Mouse (Mus musculus): Measurements from ENCODE around the gene Trank1.

Gene Trank1

DNA sequence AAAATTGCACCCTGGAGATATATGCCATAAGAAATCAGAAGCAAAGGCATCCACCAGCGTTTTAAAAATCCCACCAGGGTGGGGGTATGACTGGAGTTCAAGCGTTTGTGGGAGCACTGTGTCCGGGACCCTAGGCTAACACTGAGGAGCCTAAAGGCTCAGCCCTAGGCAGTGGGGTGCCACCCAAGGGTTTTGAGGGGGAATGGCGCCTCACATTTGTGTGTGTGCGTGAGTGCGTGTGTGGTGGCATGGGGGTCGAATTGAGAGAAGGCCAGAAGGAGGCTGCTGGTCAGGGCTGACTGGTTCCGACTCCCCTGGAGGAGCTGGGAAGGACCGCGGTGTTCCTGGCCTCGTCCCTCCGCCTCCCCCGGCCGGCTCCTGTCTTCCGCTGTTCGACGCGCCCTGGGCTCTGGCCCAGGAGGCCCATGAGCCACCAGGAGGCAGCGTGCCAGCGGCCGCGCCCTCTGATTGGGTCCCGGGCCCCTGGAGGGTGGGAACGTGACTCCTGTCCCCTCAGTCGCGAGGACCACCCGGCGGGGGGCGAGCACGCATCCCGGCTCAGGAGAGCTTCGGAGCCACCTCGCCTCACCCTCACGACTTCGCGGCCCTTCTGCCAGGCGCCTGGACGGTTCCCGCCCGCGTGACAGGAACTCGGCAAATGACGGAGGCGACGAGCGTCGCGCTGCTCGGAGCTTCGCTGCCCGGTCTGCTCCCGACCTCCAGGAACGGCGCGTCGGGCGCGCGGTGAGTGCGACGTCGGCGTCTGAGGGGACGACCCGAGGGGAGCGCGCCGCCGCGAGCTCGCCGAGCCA is at the start of gene Trank1:
Trank1 (plus strand) TSS at position 709 of the 812 bp plus-strand sequence.
- peak in 1 of 2 experiments; percentile 52 for DNase-seq (ENCODE audit: low spot score in 2 of 2)

DNA sequence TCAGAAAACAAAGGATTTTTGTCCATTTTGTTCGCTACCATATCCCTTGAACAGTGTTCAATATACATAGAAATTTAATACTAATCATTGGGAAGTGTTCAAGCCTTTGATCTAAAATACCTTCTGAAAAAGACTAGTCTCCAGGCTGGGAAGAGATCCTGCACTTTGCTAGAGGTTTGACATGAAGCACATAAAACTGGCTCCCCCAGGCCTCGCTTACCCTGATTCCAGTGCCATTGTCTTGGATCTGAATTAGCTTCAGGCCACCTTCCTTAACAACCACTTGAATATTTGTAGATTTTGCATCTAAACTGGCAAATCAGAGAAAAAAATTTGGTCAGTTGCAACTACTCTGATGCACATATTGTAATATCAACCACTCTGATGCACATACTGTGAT is 43.5 kb upstream of the Trank1 start:
- no peak for DNase-seq (ENCODE audit: low spot score in 2 of 2)

DNA sequence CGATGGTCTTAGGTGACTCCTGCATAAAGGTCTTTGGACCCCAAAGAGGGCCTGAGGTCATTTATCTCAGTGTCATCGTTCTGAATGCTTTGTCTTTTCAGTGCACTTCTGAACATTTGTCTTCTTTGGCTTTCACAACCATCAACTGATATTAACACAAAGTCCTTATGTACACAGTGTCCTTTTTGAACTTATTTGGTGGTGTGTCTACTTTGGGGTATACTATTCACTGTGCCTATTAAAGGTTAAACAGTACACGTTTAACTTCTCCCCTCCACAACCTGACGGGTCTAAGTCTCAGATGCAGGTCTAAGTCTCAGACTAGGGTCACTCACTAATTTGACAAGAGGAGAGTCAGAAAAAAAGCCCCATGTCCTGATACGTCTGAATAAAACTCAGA is 40.9 kb upstream of the Trank1 start:
- no peak for DNase-seq (ENCODE audit: low spot score in 2 of 2)

DNA sequence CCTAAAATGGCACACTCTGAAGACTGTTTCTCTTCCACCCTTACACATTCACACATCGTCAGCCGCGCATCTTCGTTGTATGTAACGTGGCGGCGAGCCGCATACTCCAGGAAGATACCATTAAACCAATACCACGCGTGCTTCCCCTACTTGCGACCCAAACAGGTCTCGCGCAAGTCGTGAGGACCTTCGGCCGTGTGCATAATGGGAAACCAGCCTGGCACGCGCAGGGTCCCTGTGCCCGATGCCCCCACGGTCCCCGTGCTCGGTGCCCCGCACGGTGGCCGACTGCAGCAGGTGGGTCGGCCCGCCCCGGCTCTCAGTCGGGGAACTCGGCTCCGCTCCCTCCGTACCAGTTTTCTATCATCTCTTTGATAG is 40.5 kb upstream of the Trank1 start:
- DNase-seq (ENCODE audit: low spot score in 2 of 2) = no peak

DNA sequence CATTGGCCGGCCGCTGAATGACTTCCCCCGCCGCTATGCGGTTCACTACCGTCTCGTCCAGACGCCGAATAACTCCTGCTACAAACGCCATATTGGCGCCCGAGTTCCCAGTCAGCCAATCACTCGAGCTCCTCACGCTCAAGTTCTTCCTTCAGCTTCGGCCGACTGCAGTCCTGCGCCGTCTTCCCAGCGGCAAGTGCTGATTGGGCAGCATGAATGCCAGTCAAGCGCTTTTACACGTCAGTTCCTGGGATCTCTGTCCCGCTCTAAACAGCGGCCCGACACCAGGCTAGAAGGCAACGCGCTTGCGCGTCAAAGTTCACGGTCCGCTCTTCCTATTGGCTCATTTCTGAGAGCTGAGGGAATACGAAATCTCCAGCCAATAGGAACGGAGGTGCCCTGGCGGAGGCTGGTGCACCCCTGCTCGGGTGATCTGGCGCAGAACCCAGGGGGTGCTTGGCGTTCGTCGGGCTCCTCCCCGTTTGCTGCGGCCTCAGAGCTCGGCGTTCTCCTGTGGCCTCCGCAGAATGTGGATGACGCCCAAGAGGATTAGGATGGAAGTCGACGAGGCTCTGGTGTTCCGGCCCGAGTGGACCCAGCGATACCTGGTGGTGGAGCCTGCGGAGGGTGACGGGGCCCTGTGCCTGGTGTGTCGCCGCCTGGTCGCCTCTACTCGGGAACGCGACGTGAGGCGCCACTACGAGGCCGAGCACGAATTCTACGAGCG is 39.9 kb upstream of the Trank1 start, which contains the start of the genes Mlh1 and Epm2aip1:
Mlh1 (minus strand) TSS at position 358 of the 727 bp plus-strand sequence.
Epm2aip1 (plus strand) TSS at position 496 of the 727 bp plus-strand sequence.
- DNase-seq (ENCODE audit: low spot score in 2 of 2) = peak; percentile 97 to 99

DNA sequence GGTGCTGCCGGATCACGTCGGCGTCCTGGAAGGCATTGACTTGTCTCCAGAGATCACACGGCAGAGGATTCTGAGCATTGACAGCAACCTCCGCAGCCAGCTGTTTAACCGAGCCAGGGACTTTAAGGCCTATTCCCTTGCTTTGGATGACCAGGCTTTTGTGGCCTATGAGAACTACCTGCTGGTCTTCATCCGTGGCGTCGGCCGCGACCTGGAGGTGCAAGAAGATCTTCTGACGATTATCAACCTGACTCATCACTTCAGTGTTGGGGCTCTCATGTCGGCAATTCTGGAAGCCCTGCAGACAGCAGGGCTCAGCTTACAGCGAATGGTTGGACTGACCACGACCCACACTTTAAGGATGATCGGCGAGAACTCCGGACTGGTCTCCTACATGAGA is 39.2 kb upstream of the Trank1 start:
- DNase-seq (ENCODE audit: low spot score in 2 of 2) = no peak

DNA sequence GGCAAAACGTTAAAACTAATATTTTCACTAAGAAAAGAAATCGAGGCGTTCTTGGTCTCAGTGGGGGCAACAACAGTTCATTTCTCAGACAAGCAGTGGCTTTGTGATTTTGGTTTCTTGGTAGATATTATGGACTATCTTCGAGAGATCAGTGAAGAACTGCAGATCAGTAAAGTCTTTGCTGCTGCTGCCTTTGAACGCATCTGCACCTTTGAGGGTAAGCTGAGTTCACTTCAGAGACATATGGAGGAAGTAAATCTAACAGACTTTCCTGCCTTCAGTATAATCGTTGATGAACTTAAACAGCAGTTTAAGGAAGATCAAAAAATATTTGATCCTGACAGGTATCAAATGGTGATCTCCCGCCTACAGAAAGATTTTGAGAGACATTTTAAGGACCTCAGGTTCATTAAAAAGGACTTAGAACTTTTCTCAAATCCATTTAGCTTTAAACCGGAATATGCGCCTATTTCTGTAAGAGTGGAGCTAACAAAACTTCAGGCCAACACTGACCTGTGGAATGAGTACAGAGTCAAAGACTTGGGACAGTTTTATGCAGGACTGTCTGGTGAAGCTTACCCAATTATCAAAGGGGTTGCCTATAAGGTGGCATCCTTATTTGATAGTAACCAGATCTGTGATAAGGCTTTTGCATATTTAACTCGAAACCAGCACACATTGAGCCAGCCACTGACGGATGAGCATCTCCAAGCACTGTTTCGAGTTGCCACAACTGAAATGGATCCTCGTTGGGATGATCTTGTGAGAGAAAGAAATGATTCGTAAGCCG is 38.3 kb upstream of the Trank1 start:
- DNase-seq (ENCODE audit: low spot score in 2 of 2) = no peak

DNA sequence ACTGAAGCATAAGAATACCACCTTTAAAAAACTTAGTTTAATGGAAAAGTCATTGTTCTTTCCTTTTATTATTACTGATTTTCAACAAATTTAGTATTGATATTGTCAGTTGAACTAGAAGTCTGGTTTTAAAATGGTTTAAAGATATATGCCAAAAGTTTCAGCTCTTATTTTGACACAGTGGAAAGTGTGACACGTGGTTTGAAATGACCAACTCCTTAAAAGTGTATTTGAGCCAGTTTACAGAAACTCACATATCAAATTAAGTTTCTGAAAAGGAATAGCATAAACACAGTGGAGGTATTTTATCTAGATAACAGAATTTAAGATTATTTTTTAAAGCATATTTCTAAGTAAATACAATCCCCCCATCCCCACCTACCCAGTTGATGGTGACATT is 37.6 kb upstream of the Trank1 start:
- no peak for DNase-seq (ENCODE audit: low spot score in 2 of 2)

DNA sequence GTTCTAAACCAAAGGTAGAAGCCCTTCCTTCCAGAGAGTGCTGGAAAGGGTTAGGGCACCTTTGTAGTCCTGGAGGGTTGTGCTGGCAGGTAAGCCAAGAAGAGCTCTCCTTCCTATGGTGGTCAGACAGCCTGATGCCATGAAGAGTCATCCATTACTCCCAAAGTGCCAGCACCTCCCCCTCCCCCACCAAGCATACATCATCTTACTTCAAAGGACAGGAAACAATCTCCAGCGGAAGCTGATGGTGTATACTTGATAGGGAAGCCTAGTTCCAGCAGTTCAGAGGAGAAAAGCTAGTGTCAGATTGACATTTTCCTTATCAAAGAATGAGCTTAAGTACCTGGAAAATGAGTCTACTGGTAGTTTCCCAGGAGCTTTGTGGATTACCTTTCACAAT is 36.4 kb upstream of the Trank1 start:
- DNase-seq (ENCODE audit: low spot score in 2 of 2) = no peak

DNA sequence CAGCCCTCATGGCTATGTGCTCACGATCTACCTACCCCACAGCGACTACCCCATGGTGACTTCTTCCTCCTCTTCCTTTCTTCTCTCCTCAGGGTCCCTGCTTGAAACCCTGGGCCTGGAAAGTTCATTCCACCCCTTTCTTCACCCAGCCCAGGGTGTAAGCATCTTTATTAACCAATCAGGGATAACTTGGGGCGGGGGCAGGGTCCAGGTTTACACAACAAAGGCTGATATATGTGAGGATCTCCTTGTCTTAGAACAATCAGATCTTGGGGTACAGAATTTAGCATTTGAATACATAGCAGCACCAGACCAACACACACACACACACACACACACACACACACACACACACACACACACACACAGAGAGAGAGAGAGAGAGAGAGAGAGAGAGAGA is 26.5 kb upstream of the Trank1 start:
- DNase-seq (ENCODE audit: low spot score in 2 of 2) = no peak

DNA sequence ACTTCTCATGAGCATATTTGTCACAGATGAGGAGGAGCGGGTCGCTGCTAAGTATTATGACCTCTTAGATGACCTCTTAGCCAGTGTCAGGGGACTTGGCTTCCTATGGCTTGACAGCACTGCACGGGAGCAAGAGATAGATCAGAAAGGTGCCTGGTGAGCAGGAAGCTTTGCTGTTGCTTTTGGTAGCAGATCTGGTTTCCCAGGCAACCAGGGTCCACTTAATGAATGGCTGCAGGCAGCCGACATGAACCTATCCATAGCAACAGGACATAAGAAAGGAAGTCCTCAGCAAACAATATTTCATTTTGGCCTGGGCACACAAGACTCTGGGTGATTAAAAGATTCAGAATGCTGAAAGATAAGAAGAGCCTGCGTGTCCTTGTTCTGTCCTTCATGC is 25.9 kb upstream of the Trank1 start:
- DNase-seq (ENCODE audit: low spot score in 2 of 2) = no peak

DNA sequence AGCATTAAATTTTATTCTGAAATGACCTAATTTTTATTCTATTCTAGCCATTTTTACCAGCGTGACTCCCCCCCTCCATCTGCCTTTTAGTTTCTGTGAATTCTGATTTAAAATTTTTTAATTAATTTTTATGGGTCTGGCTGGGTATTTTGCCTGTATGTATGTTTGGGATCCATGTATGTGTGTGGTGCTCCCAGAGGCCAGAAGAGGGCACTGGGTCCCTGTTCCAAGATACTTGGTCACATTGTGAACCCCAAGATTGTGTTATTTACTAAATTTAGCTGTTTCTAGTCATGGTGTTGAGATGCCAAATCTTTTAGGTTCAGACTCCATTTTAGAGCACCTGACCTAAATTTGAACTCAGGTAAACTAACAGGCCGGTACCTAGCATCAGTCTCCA is 25.1 kb upstream of the Trank1 start:
- no peak for DNase-seq (ENCODE audit: low spot score in 2 of 2)

DNA sequence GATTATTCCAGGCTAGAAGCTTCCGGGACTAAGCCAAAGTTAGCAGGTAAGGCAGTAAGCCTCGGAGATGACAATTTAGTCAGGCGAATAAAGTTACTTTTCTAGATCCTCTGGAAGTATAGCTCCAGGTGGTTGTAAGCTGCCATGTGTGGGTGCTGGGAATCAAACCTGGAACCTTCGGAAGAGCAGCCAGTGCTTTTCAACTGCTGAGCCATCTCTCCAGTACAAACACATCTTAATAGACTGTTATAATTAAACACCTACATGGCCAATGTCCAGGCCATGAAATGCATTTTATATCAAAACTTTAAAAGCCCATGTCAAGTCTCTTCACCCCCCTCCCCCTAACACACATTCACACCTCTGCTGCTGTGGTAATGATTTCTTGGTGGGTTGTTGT is 23.6 kb upstream of the Trank1 start:
- no peak for DNase-seq (ENCODE audit: low spot score in 2 of 2)

DNA sequence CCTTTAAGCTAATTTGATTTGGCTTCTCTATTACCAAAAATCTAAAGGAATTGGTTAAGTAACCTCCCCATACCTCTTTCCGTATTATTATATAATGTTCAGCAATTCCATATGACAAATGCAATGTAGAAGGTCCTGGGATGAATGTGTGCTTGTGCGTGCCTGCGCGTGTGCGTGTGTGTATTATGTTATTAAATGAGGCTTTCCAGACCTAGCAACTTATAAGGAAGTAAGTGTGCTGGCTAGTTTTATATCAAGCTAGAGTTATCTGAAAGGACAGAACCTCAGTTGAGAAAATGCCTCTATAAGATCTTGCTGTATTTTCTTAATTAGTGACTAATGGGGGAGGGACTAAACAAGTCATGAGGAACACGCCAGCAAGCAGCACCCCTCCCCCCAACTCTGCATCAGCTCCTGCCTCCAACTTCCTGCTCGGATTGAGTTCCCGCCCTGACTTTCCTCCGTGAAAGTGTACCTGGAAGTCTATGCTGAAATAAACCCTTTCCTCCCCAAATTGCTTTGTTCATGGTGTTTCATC is 22.2 kb upstream of the Trank1 start:
- DNase-seq (ENCODE audit: low spot score in 2 of 2) = no peak

DNA sequence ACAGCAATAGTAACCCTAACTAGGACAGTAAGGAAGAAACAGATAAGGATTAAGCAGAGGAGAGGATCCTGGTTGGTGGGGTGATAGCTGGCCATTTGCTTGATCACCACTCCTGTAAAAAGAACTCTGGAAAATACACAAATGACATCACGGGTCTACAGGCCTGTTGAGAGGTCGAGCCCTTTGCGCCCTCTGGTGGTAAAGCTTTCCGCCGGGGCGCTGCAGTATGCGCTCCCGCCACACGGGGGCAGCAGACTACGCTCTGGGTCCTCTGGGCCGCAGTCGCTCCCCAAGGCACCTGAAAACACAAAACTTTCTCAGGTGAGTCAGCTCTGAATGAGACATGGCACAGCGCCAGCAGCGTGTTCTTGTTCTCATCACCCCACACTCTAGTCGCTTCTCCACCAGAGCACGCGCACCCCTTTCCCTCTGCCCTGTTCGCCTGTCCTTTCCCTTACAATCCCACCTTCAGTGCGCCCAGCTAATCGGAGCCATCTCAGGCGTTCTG is 21.7 kb upstream of the Trank1 start:
- peak; percentile 82 to 87 for DNase-seq (ENCODE audit: low spot score in 2 of 2)

DNA sequence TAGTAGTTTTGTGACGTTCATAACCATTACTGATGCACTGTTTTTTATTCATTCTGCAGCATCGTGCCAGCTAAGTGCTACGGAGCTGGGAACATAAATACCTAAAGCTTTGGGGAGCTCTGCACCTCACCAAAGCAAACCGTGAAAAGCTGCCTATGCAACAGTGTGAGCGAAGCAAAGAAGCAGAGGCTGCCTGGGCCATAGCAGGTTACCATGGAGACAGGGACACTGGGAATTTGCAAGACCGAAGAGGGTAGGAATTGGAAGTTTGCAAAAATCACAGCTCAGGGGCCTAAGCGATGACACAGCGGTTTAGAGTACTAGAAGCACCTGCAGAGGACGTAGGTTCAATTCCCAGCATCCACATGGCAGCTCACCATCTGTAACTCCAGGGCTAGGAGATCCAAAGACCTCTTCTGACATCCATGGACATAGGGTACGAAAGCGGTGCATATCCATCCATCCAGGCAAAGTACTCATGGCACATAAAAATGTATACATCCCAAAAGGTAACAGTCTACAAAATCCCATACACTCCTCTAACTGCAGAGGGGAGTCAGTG is 20.9 kb upstream of the Trank1 start:
- no peak for DNase-seq (ENCODE audit: low spot score in 2 of 2)

DNA sequence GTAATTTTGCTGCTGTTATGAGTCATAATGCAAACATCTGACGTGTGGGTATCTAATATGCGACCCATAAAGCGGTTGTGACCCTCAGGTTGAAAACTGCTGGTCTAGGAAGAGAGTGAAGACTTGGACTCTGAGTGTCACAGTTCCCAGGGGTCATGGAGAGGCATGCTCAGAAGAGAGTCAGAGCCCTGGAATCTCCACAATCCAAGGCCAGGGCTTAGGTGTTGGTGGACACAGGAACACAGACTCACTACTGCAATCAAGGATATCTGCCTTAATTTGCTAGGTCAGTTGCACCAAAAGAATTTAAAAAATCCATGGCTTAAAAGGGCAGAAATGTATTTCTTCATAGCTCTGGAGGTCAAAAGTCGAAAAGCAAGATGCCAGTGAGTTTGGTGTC is 18.3 kb upstream of the Trank1 start:
- DNase-seq (ENCODE audit: low spot score in 2 of 2) = no peak

DNA sequence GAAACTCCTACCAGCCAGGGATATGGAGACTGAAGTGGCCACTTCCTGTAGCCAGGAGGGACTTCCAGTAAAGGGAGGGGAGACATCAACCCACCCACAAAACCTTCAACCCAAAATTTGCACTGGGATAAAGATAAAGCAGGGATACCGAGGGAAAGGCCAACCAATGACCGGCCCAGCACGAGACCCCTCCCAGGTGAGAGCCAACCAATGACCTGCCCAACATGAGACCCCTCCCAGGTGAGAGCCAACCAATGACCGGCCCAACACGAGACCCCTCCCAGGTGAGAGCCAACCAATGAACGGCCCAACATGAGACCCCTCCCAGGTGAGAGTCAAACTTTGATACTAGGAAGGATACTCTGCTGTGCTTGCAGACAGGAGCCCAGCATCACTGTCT is 16.6 kb upstream of the Trank1 start:
- no peak for DNase-seq (ENCODE audit: low spot score in 2 of 2)

DNA sequence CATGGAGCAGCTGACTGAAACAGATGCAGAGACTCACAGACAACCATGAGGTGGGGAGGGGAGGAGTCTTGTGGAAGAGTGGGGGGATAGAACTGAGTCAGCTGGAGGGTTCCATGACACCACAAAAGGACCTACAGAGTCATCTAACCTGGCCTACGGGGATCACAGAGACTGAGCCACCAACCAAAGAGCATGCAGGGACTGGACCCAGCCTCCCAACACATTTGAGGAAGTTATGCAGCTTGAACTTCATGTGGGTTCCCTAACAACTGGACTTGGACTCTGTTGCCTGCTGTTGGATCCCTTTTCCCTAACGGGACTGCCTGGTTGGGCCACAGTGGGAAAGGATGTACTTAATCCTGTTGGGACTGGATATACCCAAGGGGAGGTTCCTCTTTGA is 16.2 kb upstream of the Trank1 start:
- DNase-seq (ENCODE audit: low spot score in 2 of 2) = no peak

DNA sequence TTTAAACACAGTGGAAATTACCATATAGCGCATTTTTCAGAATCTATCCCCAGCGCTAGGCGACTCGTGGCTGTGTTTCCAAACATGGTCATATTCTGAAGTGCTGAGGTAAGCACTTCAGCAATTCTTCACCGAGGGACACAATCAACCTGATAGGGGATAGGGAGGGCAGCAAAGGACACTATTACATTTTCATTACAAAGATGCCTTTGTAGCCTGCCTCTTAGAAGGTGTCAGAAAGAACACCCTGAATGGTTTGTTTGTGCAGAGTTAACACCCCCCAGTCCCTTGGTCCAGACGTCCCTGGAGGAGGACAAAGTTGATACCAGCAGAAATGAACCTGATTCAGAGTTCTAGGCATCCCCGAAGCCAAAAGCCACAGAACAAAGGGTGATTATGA is 15.1 kb upstream of the Trank1 start:
- no peak for DNase-seq (ENCODE audit: low spot score in 2 of 2)

DNA sequence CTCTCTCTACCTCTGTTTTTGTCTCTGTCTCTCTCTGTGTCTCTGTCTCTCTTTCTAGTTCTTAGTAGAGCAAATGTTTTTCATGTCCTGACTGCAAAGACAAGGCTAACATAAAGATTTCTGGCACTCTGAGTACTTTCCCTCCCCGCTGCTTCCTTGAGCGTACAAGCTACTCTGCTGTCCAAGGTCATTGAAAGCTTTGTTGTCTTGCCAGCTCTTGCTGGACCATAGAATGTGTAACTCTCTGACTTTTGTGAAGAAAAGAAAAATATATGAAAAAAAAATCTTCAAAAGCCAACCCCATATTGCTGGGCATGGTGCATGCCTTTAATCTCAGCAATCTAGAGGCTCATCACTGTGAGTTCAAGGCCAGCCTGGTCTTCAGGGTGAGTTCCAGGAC is 12.9 kb upstream of the Trank1 start:
- DNase-seq (ENCODE audit: low spot score in 2 of 2) = no peak
